Mouse (Mus musculus): ENCODE measurements at regions not wholly inside any gene's neighbourhood (a gene's known extent, or its start where the extent isn't known, plus 50 kb on each side); places are given as distances from the start of the nearest gene placed in this dataset.

DNA sequence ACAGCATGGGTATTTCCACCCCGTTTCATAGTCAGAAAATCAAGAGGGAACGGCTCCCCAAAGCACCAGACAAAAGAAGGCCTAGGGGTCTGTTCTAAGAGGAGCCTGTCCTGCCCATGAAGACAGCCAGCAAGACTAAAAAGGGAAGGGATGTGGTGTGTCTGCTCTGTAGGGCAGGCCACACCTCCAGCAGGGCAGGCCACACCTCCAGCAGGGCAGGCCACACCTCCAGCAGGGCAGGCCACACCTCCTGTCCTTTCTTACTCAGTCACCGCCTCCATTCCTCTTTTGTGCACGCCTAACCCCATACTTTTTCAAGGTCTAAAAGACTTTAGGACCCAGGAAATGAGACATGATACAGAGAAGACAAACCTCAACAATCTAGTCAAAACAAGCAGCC, 69.8 kb upstream of the Blcap start:
- TF ChIP-seq POLR2A (IDR thresholded peaks at IDR 0.05; ENCODE audit: insufficient read depth, low read depth, low read length) (no peak), CTCF (IDR thresholded peaks at IDR 0.05) (no peak), EP300 (IDR thresholded peaks at IDR 0.05; ENCODE audit: insufficient read depth, low read depth, low read length) (no peak)
